Mouse (Mus musculus) layer of hippocampus, adult 2 months (tissue): ENCODE data around the gene Rabl3. TPM values are rescaled to one million over a fixed set of nuclear protein-coding genes. Genes with fewer than 3 reads are reported as not detected.
A peak's percentile ranks its signal among the peaks of the same experiment; 100 is the strongest.

Source experiments
- DNase-seq, 2 experiments: peaks; one replicate each; pipeline ENCODE4 v3.0.0; 2022; ENCODE audit warnings: low spot score in 2 of 2
- H3K27ac ChIP-seq: fragments of 200-600 bp; 2 replicates; pipeline ENCODE4 v1.8.1; 2022
- H3K4me3 ChIP-seq: fragments of 200-600 bp; 2 replicates; pipeline ENCODE4 v1.8.1; 2022; ENCODE audit warnings: mild to moderate bottlenecking
- CTCF ChIP-seq: fragments of 200-600 bp; conservative IDR thresholded peaks from 2 replicates; pipeline ENCODE4 v1.8.1; 2022; ENCODE audit warnings: antibody characterized with exemption, mild to moderate bottlenecking, moderate library complexity
- total RNA-seq, 2 experiments: library from RNA; stranded (reverse); gene quantifications; 2 replicates each; pipeline ENCODE4 v1.2.3; 2021

The Rabl3 gene
- total RNA-seq, 2 experiments from 2014 or later: 10.2 to 11.2 TPM

GRCm38 (mm10) chr16:37562414-37562813, 22.7 kb downstream of the Rabl3 start:
- DNase-seq: no peak
- peak overlapping the region; percentile 49 for H3K27ac ChIP-seq

GRCm38 (mm10) chr16:37562961-37563360, 23.3 kb downstream of the Rabl3 start:
- no peak for TF ChIP-seq CTCF
- DNase-seq: peak in 1 of 2 experiments; percentile 34
- H3K4me3 ChIP-seq: no peak overlapping the region
- H3K27ac ChIP-seq: peak overlapping the region; percentile 49

More at GRCm38 (mm10) chr16:37562414-37562813, 22.7 kb downstream of the Rabl3 start:
- TF ChIP-seq CTCF: no peak
- H3K4me3 ChIP-seq: no peak overlapping the region

GRCm38 (mm10) chr16:37565117-37565516, 25.4 kb downstream of the Rabl3 start:
- no peak overlapping the region for H3K4me3 ChIP-seq
- TF ChIP-seq CTCF: no peak
- peak overlapping the region; percentile 64 for H3K27ac ChIP-seq
- DNase-seq: no peak

- TF ChIP-seq CTCF: no peak
- Histone ChIP-seq H3K27ac (peak overlapping the region; percentile 64), H3K4me3 (no peak overlapping the region)
- peak; percentile 31 to 61 for DNase-seq
Measured at GRCm38 (mm10) chr16:37566107-37566506, 26.4 kb downstream of the Rabl3 start.

DNA sequence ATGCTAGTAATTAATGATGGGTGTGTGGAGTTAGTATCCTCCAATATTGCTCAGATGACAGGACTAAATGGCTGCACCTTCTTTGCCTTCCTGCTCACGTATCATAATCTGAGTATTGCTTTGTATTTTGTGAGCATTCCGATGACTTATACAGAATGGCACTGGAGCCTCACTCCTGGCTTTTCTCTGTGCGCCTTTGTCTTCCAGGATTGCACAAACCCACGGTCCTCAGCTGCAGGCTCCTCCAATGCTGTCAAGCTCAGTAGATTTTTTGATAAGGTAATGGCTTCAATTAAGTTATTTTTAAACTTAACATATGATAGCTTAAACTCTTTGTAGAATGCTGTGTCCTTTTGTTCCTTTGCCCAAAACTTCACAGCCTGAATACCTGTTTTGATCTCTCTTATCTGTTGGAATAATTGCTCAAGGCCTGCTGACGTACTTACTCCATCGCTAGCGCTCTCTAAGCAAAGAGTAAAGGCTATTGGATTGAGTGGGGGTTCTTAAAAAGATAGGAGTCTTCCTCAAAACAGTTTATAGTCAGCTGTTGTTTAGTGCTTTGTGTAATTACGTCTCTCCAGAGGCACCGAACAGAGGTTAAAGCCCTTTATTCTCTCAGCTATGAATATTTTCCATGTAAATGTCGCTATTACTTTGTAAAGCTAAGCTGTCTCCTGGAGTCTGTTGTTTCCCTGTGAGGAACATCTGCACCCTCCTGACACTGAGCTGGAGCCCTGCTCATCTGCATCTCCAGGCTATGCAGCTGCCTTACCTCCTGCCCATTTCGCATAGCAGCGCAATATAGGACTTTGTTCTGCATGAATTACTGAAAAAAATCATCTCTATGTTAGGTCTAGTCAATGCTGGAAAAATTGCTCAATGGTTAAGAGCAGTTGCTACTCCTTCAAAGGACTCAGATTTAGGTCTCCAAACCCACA, 27.7 kb downstream of the Rabl3 start:
- no peak overlapping the region for H3K4me3 ChIP-seq
- no peak for DNase-seq
- no peak for TF ChIP-seq CTCF
- peak overlapping the region; percentile 64 for H3K27ac ChIP-seq

DNA sequence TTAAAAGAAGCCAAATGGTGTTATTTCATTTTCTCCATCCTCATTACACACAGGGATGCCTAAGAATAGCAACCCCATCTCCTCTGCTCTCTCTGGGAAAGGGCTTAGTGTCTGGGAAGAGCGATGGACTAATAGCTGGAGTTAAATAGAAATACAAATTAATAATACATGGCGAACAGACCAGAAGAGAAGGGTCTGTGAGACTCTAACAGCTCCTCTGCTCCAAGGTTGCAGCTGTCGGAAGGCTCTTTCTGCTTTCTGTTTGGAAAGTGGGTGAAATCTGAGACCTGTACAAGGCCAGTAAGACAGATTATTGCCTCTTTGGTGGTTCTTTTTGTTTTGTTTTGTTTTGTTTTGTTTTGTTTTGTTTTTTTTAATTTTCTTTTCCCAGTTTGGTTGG, 31.9 kb downstream of the Rabl3 start:
- Histone ChIP-seq H3K27ac (no peak overlapping the region), H3K4me3 (no peak overlapping the region)
- TF ChIP-seq CTCF: no peak
- DNase-seq: no peak

- no peak overlapping the region for H3K4me3 ChIP-seq
- no peak for DNase-seq
- H3K27ac ChIP-seq: no peak overlapping the region
- no peak for TF ChIP-seq CTCF
Measured at GRCm38 (mm10) chr16:37572117-37572754, 32.6 kb downstream of the Rabl3 start.

DNA sequence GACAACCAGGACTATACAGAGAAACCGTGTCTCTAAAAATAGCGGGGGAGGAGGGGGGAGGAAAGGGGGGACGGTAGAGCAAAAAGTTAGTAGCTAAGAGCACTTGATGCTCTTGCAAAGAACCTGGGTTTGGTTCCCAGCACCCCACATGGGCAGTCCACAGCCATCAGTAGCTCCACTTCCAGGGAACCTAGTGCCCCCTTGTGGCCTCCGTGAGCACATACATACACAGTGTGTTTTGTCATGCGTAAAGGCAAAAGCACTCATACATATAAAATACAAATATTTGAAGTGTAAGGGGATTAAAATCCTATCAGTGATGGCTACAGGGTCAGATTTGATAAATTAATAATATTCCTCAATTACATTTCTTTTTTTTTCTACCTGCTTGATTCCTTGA, 33.4 kb downstream of the Rabl3 start:
- Histone ChIP-seq H3K27ac (no peak overlapping the region), H3K4me3 (no peak overlapping the region)
- DNase-seq: no peak
- TF ChIP-seq CTCF: peak; percentile 53

DNA sequence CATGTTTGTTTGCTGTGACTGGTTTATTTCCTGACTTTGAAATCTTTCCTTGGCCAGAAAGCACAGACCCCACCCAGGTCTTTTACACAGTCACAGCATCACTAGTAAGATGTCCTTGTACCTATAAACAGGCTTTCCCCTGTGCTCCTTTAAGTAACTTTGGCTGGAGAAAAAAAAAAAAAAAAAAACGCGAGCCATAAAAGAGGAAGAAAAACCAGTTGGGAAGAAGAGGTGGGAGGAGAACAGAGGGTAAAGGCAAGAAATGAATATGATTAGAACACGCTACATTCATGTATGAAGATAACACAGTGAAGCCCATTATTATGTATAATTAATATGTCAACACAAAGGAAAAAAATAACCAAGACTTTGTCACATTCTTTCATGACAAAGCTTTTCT, 35.6 kb downstream of the Rabl3 start:
- no peak overlapping the region for H3K27ac ChIP-seq
- no peak overlapping the region for H3K4me3 ChIP-seq
- DNase-seq: no peak
- TF ChIP-seq CTCF: no peak

DNA sequence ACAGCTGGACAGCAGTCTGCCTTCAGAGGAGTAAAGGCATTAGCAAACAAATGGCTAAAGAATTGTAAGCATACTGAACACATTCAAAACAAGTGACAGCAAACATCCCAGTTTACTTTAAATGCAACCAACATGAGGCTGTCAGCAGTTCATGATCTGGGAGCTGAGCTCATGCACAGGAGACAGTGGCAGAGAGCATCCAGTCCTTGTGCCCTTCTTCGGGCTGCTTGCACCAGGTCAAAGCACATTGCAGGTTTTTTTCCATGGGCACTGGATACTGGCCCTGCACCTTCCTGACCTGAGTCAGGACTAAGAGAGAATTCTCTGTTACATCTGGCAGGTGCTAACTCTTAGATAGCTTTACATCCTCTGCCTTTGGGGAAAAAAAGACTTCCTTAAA, 39.9 kb downstream of the Rabl3 start:
- no peak overlapping the region for H3K4me3 ChIP-seq
- H3K27ac ChIP-seq: no peak overlapping the region
- no peak for TF ChIP-seq CTCF
- DNase-seq: no peak

GRCm38 (mm10) chr16:37579994-37580393, 40.3 kb downstream of the Rabl3 start, which contains the start of gene Hgd:
Gene Hgd, plus strand, starts transcription at chr16:37580153.
- H3K4me3 ChIP-seq: no peak within 1 kb of the TSS
- DNase-seq: no peak
- no peak within 1 kb of the TSS for H3K27ac ChIP-seq
- TF ChIP-seq CTCF: no peak

GRCm38 (mm10) chr16:37580651-37581050, 41.0 kb downstream of the Rabl3 start:
- Histone ChIP-seq H3K27ac (no peak overlapping the region), H3K4me3 (no peak overlapping the region)
- no peak for DNase-seq
- no peak for TF ChIP-seq CTCF

DNA sequence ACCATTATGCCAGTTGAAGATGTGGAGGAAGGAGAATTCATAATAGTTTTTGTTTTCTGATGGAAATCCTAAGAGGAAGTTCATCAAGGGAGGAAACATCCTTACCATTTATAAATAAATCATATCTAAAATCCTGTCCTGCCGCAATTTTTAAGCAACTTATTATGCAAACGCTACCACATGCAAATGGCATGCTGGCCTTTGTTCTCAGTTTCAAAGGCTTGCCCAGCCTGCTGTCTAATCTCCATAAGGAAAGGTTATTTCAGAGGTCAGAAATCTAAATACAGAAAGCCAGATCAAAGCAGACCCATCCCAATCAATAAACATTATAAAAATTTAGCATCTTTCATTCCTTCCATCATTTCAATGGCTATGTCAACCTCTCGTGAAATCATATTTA, 42.2 kb downstream of the Rabl3 start:
- TF ChIP-seq CTCF: no peak
- no peak overlapping the region for H3K4me3 ChIP-seq
- no peak for DNase-seq
- no peak overlapping the region for H3K27ac ChIP-seq
